Mouse (Mus musculus): Measurements from ENCODE around the gene Cntnap5c.

GRCm38 (mm10) chr17:58107901-58108300, 338.5 kb downstream of the Cntnap5c start:
- TF ChIP-seq CTCF (IDR thresholded peaks at IDR 0.05; ENCODE audit: low read depth) (no peak), EP300 (optimal IDR thresholded peaks at IDR 0.05) (no peak)
